Mouse (Mus musculus) heart, adult 11 months (tissue): ENCODE measurements at regions not wholly inside any gene's neighbourhood (a gene's known extent, or its start where the extent isn't known, plus 50 kb on each side); places are given as distances from the start of the nearest gene placed in this dataset.

ENCODE experiments used
- DNase-seq: peaks from one replicate; pipeline ENCODE4 v3.0.0; 2022

DNA sequence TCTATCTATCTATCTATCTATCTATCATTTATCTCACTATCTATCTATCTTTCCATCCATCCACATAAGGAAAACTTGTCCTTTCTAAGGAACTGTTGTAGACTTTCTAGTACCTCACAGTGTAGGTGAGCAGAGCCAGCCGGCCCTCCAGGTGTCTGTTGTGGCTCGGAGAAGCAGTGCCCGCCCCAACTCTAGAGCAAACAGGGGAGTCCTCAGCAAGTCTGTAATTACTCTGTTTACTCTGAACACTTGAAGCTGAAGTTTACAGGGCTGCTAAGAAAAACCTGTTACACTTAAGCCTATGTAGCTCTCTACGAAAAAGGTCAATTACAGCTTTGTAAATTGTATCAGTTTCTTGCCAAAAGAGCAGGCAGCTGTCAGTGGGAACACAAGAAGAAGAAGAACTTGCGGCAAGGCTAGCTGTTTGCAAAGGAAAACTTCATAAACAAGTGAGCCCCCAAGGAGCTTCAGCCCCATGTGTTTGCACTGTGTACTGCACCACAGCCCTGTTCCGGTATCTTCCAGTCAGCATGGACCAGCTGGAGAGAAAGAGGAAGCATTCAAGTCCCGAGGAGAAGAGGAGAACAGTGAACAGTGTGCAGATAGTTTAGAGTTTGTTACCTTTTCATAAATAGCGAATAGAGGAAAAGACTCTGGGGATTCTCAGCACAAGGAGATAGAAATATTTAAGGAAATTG, 122.2 kb upstream of the Marcks start:
- DNase-seq = peak; percentile 98

DNA sequence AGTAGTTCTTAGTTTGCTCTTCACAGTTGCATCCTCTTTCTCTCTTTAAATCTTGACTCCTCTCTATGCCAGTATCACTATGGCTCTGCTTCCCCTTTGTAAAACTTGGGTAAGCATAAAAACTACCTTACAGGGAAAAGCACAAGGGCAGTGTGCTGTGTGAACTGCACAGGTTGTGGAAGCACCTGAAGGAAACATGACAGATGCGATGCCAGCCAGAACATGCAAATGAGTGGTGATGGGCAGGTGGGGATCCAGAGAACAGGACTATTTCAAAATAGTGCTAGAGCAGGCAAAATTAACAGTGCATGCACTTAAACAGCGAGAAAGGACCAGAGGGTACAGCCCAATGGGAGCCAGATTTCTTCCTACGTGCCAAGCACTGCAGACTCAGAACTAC, 120.5 kb upstream of the Marcks start:
- peak; percentile 68 for DNase-seq

DNA sequence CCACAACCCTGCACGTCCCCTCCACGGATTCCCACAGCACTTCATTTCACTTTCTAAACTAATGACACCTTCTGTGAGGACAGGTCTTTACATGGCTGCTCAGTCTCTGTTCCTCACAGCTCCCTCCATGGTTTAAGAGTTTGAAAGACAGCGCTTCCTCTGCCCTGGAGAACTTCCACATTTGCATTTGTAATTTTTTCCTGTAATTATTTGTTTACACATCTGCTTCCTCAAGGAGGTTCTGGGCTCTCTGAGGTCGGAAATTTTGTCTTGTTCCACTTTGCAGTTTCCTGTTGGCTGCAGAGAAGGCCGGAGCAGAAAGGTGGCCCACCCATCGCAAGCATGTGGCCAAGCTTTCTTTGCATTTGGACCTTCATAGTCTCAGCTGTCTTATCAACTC, 118.8 kb upstream of the Marcks start:
- DNase-seq = peak; percentile 91

DNA sequence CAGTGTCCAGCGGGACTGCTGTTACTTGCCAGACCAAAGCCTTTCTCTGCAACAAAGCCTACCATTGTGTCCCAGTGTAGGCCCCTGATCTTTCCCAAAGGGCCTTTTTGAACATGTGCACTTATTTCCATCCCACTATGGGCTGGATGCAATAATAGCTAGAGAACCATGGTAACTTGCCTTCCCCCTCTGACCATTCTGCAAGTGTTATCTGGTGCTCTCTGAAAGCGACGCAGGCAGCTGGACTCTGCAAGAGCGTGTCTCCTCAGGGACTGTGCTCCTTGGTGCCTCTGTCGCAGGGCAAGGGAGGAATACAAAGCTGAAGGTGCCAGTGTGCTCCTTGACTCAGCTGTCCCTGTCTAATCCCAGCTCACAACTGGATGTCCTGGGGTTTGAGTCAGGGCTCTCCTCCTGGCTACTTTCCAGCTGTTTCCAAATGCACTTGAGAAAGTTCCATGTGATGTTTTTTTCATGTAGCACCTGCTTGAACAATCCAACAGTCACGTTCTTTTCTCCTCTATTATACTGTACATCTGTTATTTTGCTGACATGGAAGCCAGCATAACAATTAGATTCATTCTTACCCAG, 112.3 kb upstream of the Marcks start:
- peak; percentile 89 for DNase-seq

DNA sequence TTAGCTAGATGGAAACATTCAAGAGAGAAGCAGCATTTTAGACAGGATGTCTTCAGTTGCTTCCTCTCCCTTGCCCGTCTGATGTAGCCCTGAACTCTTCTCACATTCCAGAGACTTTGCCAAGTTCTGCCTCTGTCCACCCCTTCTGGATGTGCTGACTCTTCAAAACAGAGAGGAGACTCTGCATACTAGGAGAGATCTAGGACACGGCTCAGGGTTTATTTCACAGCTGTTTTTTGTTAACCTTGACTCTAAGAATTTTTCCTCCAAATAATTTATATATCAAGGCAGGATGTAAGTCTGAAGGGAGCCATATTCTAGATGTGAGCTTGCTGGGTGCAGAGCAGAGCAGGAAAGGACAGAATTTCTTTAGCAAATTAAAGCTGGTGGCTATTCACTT, 111.4 kb upstream of the Marcks start:
- peak; percentile 94 for DNase-seq

DNA sequence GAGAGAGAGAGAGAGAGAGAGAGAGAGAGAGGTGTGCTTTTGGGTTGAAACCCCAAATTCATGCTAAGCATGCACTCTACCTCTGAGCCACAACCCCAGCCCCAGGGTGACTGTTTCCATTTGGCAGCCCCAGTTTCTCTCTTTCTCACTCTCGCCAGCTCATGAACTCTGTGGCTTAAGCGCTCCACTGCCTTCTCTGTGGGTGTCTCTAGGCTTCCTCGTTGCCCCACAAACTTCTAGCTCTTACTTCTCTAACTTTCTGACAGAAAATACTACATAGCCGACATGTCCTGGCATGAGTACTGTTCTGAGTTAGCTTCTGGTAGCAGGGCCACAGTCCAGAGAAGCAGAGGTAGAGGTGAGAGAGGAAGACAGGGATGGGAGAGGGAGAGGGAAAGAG, 110.8 kb upstream of the Marcks start:
- peak; percentile 83 for DNase-seq

DNA sequence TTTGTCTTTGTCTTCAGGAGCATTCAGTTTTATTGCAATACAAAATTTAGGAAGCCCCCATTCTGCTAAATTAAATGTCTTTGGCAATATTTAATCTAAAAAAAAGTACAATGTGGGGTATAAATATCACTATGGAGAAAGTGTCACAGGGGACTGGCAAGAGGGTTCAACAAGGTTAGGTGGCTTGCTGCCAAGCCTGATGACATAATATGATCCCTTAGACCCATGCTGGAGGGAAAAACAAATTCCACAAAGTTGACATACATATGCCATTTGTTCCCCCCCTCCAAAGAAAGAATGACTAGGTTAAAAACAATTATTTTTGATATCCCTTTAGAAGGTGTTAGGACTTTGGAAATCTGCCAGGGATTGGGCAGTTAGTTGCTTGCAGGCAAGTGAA, 108.4 kb upstream of the Marcks start:
- peak; percentile 55 for DNase-seq

DNA sequence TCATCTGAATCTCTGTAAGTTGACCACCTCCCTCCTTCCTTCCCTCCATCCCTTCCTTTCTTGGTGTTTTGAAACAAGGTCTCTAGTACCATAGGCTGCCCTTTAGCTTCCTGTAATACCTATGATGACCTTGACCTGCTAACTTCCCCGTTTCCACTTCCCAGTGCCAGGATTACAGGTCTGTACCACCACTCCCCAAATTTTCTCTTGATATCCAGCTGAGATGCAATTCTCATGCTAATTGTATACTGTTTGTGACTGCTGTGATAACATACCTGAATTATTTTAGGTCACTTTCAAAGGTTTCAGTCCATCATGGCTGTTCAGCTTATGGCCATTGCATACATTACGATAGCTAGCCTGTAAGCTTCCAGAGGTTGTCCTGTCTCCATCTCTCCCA, 104.4 kb upstream of the Marcks start:
- peak; percentile 8 for DNase-seq

DNA sequence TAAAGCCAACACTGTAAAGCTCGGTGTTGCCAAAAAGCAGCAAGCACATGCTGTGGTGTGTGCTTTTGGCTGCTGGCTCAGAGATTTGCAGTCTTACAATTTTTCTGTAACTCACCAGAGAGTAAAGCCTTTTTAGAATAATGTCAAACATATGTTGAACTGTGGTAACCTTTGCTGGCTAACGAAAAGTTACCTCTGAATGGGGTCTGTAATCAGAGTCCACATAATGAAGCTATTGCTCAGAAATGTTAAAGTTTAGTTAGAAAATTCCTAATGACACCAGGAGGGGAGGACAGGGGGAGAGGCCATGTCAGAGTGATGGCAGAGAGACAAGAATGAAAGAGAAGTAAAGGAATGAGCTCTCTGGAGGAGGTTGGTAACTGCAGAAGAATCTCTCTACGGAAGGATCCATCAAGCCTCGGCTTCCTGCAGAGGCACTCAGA, 103.1 kb upstream of the Marcks start:
- DNase-seq = peak; percentile 85

DNA sequence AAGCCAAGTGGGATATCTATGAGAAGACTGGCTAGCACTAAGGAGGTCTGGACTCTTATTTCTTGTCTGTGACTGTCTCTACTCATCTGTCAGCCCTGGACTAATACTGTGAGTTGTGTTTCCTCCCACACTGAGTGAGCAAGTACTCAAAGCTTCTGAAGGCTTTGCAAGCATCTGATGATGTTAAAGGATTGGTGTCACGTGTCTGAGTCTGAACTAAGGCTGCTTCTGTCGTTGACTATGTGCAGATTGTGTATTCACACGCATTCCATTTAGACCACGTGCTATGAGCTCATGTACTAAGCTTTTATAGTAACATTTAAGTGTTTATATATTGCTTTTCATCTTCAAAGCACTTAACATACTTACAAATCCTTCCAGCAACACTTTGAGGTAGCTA, 101.9 kb upstream of the Marcks start:
- DNase-seq = peak; percentile 41

DNA sequence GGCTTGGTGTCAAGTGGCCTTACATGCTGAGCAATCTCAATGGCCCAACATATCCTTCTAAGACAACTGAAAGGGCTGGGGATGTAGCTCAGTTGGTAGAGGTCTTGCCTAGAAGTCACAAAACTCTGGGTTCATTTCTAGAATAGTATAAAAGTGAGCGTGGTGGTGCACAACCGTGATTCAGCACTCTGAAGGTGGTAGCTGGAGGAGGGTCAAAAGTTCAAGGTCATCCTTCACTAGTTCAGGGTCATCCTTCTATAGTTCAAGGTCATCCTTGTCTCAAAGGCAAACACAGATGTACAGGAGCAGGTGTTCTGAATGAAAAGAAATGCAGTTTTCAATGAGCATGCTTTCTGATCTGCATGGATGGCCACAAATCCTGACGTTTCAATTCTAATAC, 101.5 kb upstream of the Marcks start:
- DNase-seq = peak; percentile 42

DNA sequence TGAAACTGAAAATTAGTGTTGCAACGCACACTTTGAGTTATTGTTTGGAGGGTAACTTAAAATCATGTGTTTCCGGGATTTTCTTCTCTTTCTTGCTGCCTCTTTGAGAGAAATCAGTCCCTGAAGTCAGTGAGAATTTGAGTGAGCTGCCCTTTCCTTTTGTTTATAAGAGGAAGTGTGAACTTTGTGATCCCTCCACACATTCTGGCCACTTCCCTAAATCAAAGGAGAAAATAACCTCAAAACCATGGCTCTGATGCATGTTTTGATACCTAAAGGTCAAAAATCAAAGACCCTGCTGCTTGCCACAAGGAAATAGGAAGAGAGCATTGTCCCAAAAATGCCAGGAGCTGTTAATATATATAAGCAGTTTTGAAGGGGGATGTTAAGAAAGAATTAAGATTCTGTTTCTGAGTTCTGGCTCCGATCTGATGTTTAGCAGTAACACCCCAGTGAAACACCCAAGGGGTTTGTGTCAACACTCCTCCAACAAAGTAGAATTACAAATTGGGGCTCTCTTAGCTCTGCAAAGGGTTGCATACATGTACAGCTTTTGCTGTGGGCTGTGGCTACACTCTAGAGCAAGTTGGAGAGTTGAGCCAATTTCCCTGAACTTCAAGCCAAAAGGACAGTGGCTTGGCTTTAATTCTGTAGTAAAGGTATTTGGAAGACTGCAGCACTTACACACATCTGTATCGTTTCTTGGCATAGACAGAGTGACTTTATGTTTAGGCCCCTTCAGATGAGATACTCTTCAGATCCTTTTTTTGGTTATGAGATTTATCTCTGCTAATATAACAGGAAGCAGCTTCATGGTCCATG, 97.5 kb upstream of the Marcks start:
- DNase-seq = peak; percentile 91

DNA sequence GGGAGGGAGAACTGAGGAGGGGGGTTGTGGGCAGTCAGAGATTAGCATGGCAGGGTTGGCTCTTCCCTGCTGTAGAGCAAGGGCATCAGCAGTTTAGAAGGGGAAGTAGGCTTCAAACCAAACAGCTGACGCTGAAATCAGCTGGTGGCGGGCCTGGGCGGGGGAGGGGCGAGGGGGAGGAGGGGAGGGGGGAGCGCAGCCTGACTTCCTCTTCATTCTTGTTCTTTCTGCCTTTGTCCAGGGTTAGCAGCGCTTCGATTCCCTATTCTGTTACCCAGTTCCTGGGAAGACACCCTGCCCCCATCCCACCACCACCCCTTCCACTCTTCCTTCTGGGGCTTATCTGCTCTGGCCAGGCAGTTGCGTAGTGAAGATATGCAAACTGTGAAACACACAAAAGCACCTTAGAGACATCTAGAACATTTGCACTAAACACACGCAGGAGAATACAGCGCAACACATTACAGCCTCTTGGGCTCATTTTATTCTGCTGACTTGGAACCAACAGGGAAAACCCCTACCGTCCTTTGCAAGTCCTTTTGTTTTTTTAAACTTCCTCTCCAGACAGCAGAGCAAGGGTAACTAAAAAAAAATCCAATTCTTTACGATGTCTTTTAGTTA, 93.3 kb upstream of the Marcks start:
- peak; percentile 97 for DNase-seq

DNA sequence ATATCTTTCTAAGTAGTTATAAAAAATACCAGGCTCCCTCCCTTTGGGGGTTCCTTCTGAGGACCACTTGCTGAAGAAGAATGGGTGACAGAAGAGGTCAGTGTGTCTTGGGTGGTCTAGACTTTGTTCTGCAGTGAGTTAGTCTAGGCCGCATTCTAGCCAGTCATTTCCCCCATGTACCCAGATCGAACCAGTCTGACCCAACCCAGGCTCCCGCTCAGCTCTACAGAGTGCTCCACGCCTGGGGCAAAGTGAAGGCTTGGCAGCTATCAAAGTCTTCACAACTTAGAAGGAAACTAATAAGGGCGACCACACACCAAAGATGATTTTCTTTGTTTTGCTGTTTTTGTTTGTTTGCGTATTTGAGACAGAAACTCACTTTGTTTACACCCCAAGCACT, 92.4 kb upstream of the Marcks start:
- no peak for DNase-seq

DNA sequence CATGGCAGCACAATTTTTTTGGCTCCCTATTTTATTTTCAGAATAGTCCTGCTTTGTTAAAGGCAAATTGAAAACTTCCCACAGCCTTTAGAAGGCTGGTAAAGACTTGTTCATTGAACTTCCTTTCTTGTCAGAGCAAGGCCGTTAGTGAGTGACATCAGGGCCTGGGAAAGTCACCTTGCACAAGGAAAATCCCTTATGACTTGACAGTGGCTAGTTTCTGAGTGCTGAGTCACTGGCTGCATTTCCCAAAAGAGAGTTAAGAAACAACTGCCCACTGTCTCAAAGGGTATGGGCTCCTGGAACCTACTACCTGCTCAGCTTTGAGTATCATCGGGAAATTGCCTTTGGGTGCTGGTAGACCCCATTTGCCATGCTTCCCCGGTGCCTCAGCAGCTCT, 89.2 kb upstream of the Marcks start:
- DNase-seq = no peak

DNA sequence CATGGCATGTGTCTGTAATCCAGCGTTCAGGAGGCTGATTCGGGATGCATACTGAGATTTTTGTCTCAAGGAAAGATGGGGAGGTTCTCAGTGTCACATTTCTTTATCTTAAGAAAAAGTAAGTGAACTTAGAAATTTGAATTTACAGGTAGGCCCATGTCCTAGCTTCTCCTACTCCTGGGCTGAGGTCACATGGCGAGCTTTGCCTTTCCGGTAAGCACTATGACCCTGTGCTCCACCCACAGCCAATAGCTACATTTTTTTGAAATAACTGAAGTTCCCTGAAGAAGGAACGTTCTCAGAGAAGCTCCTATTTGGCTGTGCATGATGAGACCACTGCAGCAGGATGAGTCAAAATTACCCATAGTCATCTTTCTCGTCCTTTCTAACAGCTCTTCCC, 83.0 kb upstream of the Marcks start:
- peak; percentile 46 for DNase-seq

DNA sequence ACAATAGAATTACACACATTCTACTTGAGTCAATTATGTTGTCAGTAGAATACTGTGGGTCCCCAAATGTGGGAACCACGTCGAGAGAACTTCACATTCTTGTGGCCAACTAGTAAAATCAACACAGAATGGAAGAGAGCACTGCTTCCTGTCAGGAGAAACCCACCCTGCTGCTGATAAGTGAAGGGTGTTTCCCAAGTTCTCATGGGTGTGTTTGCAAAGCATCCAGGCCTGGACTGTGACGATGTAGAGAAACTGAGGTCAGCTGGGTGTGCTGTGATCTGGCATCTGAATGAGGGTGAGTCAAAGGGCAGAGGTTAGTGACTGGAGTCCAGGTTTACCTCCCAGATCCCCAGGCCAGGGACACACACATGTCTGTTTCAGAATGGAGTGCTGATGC, 81.7 kb upstream of the Marcks start:
- peak; percentile 91 for DNase-seq

DNA sequence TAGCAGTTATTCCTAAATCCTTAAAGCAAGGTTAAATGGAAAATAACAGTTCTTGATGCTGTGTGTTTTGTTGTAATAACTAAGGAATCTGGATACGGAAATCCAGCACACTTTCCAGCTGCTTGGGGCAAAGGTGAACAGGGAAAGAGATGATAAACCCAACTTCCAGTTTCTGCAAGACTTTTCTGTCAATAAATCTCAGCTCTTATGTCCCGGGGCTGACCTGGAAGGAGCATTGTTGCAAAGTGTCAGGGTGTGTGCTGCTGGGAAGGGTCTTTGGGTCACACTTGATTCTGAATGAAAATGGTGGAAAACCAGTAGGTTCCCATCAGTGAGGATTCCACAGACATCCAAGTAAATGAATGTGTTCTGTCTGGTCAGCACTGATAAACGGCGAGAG, 81.2 kb upstream of the Marcks start:
- DNase-seq = peak; percentile 62

DNA sequence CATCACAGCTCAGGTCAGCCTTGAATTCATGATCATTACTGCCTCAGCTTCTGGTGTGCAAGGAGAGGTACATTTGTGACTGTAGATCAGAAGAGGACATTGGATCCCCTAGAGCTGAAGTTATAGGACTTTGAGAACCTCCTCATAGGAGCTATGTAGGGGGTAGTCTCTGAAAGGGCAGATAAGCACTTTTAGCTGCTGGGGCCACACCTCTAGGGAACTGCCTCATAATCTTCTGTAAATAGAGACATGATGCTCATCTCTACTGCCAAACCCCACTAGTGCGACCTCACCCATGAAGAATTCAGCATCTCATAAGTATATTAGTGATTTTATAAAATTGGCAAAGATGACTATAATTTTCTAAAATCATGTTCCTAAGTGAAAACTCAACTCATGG, 80.7 kb upstream of the Marcks start:
- peak; percentile 72 for DNase-seq

DNA sequence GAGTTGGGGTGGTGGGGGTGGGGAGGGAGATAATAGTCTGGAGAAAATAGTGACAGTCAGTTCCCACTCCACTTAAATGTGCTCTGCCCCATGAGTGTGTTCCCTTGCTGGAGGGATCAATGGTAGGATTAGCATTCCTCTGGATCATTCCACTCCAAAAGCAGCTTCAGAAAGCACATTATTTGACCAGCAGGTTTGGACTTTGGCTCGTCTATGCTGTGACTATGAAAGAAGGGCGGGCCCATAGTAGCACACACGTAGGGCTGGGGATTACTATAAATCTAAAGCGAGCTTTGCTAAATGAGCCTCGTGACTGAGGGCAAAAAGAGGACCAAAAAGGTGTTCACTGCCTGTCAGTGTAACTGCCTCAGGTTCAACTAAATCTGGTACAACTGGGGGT, 75.9 kb upstream of the Marcks start:
- DNase-seq = no peak

DNA sequence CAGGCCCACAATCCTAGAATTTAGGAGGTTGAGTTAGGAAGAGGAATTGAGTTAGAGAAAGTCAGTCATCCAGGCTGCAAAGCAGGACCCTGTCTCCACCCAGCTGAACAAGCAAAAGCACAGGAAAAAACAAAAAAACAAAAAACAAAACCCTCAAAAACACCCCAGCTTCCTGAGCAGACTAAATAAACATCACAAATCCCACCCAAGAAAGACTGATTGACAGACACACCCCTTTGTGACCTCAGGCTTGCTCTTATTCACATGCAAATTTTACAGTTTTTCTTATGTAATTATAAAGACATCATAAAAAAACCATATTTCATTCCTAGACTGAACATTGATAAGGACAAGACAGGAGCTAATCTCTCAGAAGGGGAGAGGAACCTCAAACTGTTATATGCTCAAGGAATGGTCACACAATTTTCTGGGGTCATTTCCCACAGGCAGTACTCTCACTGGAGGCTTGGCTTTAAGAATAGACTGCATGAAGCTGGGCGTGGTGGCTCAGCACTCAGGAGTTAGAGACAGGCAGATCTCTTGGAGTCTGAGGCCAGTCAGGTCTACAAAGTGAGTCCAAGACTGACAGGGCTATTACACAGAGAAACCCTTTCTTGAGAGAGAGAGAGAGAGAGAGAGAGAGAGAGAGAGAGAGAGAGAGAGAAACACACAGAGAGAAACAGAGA, 73.8 kb upstream of the Marcks start:
- peak; percentile 70 for DNase-seq

DNA sequence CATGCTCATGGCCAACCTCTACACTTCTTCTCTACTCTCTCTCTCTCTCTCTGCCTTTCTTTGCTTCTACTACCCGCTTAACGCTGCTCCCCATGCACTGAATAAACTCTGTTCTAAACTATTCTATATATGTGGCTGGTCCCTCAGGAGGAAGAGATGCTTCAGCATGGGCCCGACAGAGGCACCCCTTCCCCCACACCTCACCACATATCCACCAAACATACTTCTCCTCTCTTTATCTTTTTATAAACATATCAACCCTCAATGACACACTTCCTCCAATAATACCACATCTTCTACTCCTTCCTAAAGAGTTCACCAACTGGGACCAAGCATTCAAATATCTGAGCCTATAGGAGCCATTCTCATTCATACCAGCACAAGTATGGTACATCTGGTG, 72.6 kb upstream of the Marcks start:
- DNase-seq = peak; percentile 46

DNA sequence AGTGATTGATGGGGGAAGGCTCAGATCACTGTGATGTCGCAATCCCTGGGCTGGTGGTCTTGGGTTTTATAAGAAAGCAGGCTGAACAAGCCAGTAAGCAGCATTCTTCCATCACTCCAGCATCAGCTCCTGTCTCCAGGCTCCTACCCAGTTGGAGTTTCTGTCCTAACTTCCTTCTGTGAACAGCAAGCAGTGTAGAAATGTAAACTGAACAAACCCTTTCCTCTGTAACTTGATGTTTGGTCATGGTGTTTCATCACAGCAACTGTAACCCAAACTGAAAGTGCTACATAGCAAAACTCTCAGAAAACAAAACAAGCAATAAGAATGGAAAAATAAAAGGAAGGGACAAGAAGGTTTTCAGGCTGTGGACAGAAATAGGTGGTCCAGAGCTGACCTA, 71.5 kb upstream of the Marcks start:
- no peak for DNase-seq
